Comparison of ENCODE assay signal across 8 mouse cellular contexts in genomic region chr1:181211920-181212633, GRCm38 (mm10). TPM values are rescaled to one million over a fixed set of nuclear protein-coding genes. Genes with fewer than 3 reads are reported as not detected.
DNase-seq lines count a peak whose midpoint lies in the region; ATAC-seq and TF ChIP-seq lines count a peak whose summit lies in the region.

Gene Wdr26 (minus strand): TSS chr1:181212001.

- H3K4me1 ChIP-seq in hindbrain, embryonic 14.5 days (replicated peaks; ENCODE audit: control insufficient read depth, insufficient read depth, low read length): peaks cover 23% of the 10 kb centered on the region

- WGBS in hindbrain, embryonic 14.5 days: 1% methylated on average over 51 of the region's 54 CpGs

- TF ChIP-seq CTCF in Patski (IDR thresholded peaks at IDR 0.05): no peak

- H3K27ac ChIP-seq in hindbrain, embryonic 14.5 days: peak within 1 kb of the TSS; percentile 93

- in situ Hi-C loops in Patski (cut with MboI; ENCODE audit: low pct_unique_long_range_greater_than_20kb): no loop called here

- CTCF ChIA-PET in Patski (lab: Charles Lee): no interaction called here

- H3K36me3 ChIP-seq in hindbrain, embryonic 14.5 days (replicated peaks; ENCODE audit: control insufficient read depth, insufficient read depth): peaks cover 12% of the 10 kb centered on the region

- peak within 1 kb of the TSS; percentile 85 for H3K4me2 ChIP-seq in hindbrain, embryonic 14.5 days (replicated peaks)

- H3K9me3 ChIP-seq in hindbrain, embryonic 14.5 days (ENCODE audit: control insufficient read depth, low read length): no peaks in the 10 kb centered on the region

- ATAC-seq in Patski: peak; percentile 62
- peak; percentile 94 for ATAC-seq in hindbrain, embryonic 14.5 days (ENCODE audit: low FRiP score)

- H3K4me3 ChIP-seq in hindbrain, embryonic 14.5 days (replicated peaks; ENCODE audit: low read length): peak within 1 kb of the TSS; percentile 99

- H3K27me3 ChIP-seq in Patski: no peaks in the 10 kb centered on the region
- no peaks in the 10 kb centered on the region for H3K27me3 ChIP-seq in hindbrain, embryonic 14.5 days (ENCODE audit: control insufficient read depth, insufficient read depth, low read length)

- POLR2A ChIA-PET in Patski (lab: Charles Lee): interaction anchor here (1.2 to 3.6 kb wide), 3 partner anchors 15 to 22 kb away, joined by 3 to 16 read pairs (median 13); no protein-coding TSS in a partner anchor

- no peak for DNase-seq in Patski (ENCODE audit: low read depth, low spot score)
- peak; percentile 88 for DNase-seq in cerebellum, postnatal 10 days
- DNase-seq in frontal cortex, postnatal 25 days (ENCODE audit: low spot score in 2 of 2): peak; percentile 55 to 71
- peak; percentile 81 for DNase-seq in hindbrain, embryonic 14.5 days (ENCODE audit: low spot score)
- DNase-seq in layer of hippocampus, postnatal 36 days: peak; percentile 81 to 83
- DNase-seq in lung, postnatal 36 days: peak; percentile 89
- peak; percentile 96 for DNase-seq in retina, postnatal 1 day
- DNase-seq in urinary bladder, adult 2 months (ENCODE audit: low spot score): peak; percentile 76

- H3K9ac ChIP-seq in hindbrain, embryonic 14.5 days: peak within 1 kb of the TSS; percentile 98

RNA-seq across cellular contexts. Expression of gene Wdr26, which starts in this region (rescaled TPM):
- 128 TPM for polyA plus RNA-seq in Patski (2021)
- polyA plus RNA-seq in hindbrain, embryonic 14.5 days (2014; fragmentation: Nextera tagmentation; extraction: Ambion mirVana): 45.7 and 49.8 TPM in 2 replicates
- 100 to 1,000 TPM; 119 to 122 TPM for total RNA-seq in layer of hippocampus, postnatal 36 days (2021)
- 57.4 and 61.8 TPM in 2 replicates for polyA plus RNA-seq in urinary bladder, adult 2 months (2012; rRNA removed)
